Mouse (Mus musculus) neural tube, postnatal 0 days (tissue): ENCODE data around the gene Tmbim6. TPM values are rescaled to one million over a fixed set of nuclear protein-coding genes. Genes with fewer than 3 reads are reported as not detected.

Experiments
- polyA plus RNA-seq: library from polyadenylated mRNA; unstranded; fragments of >200 nt; fragmentation: Nextera tagmentation; extraction: Ambion mirVana; gene quantifications from 2 replicates; pipeline ENCODE4 v1.2.1, GENCODE M21; 2015

The Tmbim6 gene
- 378 and 390 TPM in 2 replicates for polyA plus RNA-seq

DNA sequence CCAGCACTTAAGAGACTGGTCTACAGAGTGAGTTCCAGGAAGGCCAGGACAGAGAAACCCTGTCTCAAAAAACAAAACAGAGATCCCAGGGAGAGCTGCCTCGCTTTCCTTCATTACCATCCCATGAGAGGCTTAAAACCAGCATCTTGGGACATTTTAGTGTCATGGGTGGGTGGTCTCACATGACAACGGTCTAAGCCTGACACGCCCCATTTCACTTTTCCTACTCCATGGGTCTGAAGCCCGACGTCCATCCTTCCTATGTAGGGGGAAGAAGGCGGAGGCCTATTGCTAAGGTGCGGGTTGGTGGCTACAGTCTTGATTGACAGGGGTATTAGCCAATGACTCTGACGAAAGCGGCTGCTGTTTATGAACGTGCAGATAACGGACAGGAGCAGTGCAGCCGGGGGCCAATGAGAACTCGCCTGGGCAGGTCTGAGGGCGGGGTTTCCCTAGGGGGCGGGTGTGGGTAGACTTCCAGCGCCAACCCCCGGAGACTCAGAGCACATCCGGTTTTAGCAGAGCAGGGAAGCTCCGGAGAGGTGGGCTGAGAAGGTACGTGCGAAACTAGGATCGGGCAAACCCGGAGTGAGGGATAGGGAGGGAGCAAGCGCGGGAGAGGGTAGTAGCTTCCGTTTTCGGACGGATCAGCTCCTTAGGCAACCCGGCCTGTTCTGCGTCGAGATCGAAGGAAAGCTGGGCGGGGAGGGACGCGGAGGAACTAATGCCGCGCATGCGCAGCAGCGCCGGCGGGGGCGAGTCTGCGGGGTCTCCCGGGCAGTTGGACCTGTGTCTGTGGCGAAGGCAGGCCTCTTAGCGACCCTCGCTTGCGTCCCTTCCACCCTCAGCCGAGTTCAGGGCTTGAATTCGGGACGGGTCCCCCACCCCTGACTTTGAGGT is at the start of gene Tmbim6:
Gene Tmbim6 (plus strand): TSS at position 397 of the 900 bp plus-strand sequence.

DNA sequence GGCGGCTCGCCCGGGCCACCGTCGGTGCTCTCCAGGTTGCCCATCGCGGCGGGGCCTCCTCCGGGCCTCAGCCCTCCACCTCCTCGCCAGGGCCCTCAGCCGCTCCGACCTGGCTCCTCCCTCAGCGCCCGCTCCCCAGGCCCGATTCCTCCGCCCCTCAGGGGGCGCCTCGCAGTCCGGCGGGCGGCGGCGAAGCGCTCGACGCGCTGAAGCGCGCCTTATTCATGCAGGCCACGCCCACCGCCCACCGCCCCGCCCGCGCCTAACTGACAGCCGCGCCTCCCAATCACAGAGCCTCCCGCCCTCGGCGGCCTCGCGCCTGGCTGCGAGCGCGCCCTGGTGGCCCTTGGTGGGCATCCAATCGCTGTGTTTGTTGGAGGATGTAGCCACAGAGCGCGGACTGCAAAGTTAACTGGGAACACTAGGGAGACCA is 22.4 kb upstream of the Tmbim6 start, which contains the start of gene Fmnl3:
Gene Fmnl3 (minus strand): TSS at position 224 of the 433 bp plus-strand sequence.

DNA sequence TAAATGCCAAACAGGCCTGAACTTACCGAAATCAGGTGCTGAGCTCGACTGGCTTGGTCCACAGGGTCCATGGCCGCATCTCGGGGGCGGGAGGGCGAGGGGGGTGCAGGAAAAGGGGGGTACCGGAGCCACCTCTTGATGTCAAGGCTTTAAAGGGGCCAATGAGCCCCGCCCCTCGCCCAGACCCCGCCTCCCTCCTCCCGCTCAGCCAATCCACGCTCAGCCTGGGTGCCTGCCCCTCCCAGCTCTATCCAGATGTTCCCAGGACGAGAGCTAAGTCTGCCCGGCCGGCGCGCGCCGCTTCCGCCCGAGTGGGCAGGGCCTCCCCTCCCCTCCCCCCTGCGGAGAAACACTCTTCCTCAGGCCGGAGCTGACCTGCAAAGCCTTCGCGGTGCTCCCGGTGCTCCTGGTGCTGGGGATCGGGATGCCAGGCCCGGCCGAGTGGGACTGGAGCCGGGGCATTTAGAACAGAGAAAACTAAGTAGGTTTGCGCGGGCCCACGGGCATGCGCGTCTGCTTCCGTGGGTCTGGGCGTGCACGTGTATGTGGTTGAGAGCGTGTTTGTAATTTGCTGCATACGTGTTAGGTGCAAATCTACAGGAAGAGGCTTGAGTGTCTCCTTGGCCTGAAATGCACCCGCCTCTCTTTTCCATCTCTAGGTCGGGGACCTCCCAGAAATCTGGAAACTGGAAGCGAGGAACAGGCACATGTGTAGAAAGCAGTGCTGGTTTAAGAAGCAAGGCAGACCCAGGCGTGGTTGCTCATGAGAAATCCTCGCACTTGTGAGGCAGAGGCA is 65.1 kb downstream of the Tmbim6 start, which contains the start of gene Nckap5l:
Gene Nckap5l (minus strand): TSS at position 143 of the 796 bp plus-strand sequence.

Other genes starting within 250 kb of the Tmbim6 start
- 0.46 and 0.66 TPM in 2 replicates for gene Kcnh3, start 168.0 kb upstream of the Tmbim6 start, polyA plus RNA-seq
- gene Mcrs1, start 140.9 kb upstream of the Tmbim6 start, polyA plus RNA-seq: 153 and 168 TPM in 2 replicates
- 97.0 and 99.2 TPM in 2 replicates for gene Prpf40b, start 97.8 kb upstream of the Tmbim6 start, polyA plus RNA-seq
- 1.4 and 1.5 TPM in 2 replicates for gene Fam186b, start 97.0 kb upstream of the Tmbim6 start, polyA plus RNA-seq
- gene Fmnl3, start 22.4 kb upstream of the Tmbim6 start, polyA plus RNA-seq: 7.1 and 7.3 TPM in 2 replicates
- gene Nckap5l, start 64.9 kb downstream of the Tmbim6 start, polyA plus RNA-seq: 11.6 and 12.3 TPM in 2 replicates
- gene Bcdin3d, start 81.8 kb downstream of the Tmbim6 start, polyA plus RNA-seq: 15.1 TPM in 2 replicates
- gene Faim2, start 135.3 kb downstream of the Tmbim6 start, polyA plus RNA-seq: 68.2 and 77.4 TPM in 2 replicates
- gene Aqp2, start 186.2 kb downstream of the Tmbim6 start, polyA plus RNA-seq: not detected in 2 replicates
- 1.2 and 1.6 TPM in 2 replicates for gene Aqp5, start 197.9 kb downstream of the Tmbim6 start, polyA plus RNA-seq
- 0.40 and 0.45 TPM in 2 replicates for gene Aqp6, start 208.5 kb downstream of the Tmbim6 start, polyA plus RNA-seq